Mouse (Mus musculus) myocyte (in vitro differentiated cells): ENCODE data around the gene Gdpd5. TPM values are rescaled to one million over a fixed set of nuclear protein-coding genes. Genes with fewer than 3 reads are reported as not detected.

Source experiments
- H3K27me3 ChIP-seq: one replicate; pipeline ENCODE4 v1.6.1; 2011; ENCODE audit not compliant: control insufficient read depth, insufficient read depth, insufficient read length
- H3K36me3 ChIP-seq: one replicate; pipeline ENCODE4 v1.6.1; 2011; ENCODE audit not compliant: control insufficient read depth, insufficient read depth
- H3K4me2 ChIP-seq: one replicate; pipeline ENCODE4 v1.6.1; 2011; ENCODE audit warnings: low read depth, control low read depth
- H3K4me3 ChIP-seq: one replicate; pipeline ENCODE4 v1.5.1; 2011; ENCODE audit warnings: mild to moderate bottlenecking, control low read depth, moderate library complexity
- H3K79me2 ChIP-seq: one replicate; pipeline ENCODE4 v1.6.1; 2011; ENCODE audit not compliant: control insufficient read depth, insufficient read depth
- H3ac ChIP-seq: one replicate; pipeline ENCODE4 v1.6.1; 2011; ENCODE audit not compliant: control insufficient read depth, insufficient read length
- CEBPB ChIP-seq: IDR thresholded peaks from 2 replicates; pipeline ENCODE4 v1.6.1; 2011; ENCODE audit warnings: mild to moderate bottlenecking, moderate library complexity; ENCODE audit not compliant: poor library complexity, insufficient read depth, severe bottlenecking
- E2F4 ChIP-seq: IDR thresholded peaks from one replicate; pipeline ENCODE4 v1.6.1; 2011; ENCODE audit warnings: mild to moderate bottlenecking, control low read depth, moderate library complexity; ENCODE audit not compliant: insufficient read depth
- MAX ChIP-seq: IDR thresholded peaks from one replicate; pipeline ENCODE4 v1.6.1; 2011; ENCODE audit warnings: low read depth, mild to moderate bottlenecking, control low read depth
- MYOD1 ChIP-seq, 3 experiments: IDR thresholded peaks; one replicate each; pipeline ENCODE4 v1.6.1; 2011; ENCODE audit warnings: control low read depth in 2 of 3, low read depth in 2 of 3, mild to moderate bottlenecking in 2 of 3, moderate library complexity in 1 of 3; ENCODE audit not compliant: insufficient read length in 2 of 3, control insufficient read depth in 1 of 3
- MYOG ChIP-seq, 3 experiments: IDR thresholded peaks; one replicate each; pipeline ENCODE4 v1.6.1; 2011; ENCODE audit warnings: control low read depth in 2 of 3, low read depth in 2 of 3, mild to moderate bottlenecking in 2 of 3; ENCODE audit not compliant: insufficient read length in 2 of 3, control insufficient read depth in 1 of 3, insufficient read depth in 1 of 3
- POLR2A ChIP-seq: IDR thresholded peaks from one replicate; pipeline ENCODE4 v1.6.1; 2011; ENCODE audit warnings: low read depth, mild to moderate bottlenecking, control low read depth, moderate library complexity; ENCODE audit not compliant: insufficient read length
- POLR2AphosphoS2 ChIP-seq: IDR thresholded peaks from one replicate; pipeline ENCODE4 v1.6.1; 2011; ENCODE audit warnings: low read depth, control low read depth; ENCODE audit not compliant: insufficient read length
- REST ChIP-seq: IDR thresholded peaks from one replicate; pipeline ENCODE4 v1.6.1; 2011; ENCODE audit warnings: mild to moderate bottlenecking, control low read depth, moderate library complexity; ENCODE audit not compliant: insufficient read depth, insufficient read length
- SRF ChIP-seq: IDR thresholded peaks from one replicate; pipeline ENCODE4 v1.6.1; 2011; ENCODE audit warnings: low read depth; ENCODE audit not compliant: control insufficient read depth, insufficient read length
- TCF12 ChIP-seq: IDR thresholded peaks from one replicate; pipeline ENCODE4 v1.6.1; 2011; ENCODE audit warnings: mild to moderate bottlenecking, control low read depth; ENCODE audit not compliant: poor library complexity, insufficient read depth, severe bottlenecking
- TCF3 ChIP-seq: IDR thresholded peaks from one replicate; pipeline ENCODE4 v1.6.1; 2011; ENCODE audit warnings: low read depth, control low read depth; ENCODE audit not compliant: insufficient read length
- USF1 ChIP-seq: IDR thresholded peaks from one replicate; pipeline ENCODE4 v1.6.1; 2011; ENCODE audit warnings: low read depth, mild to moderate bottlenecking, control low read depth, moderate library complexity
- polyA plus RNA-seq: library from polyadenylated mRNA; unstranded; fragments of >200 nt; fragmentation: generic; extraction: Trizol; gene quantifications from one replicate; pipeline ENCODE4 v1.2.1, GENCODE M21; 2012; ENCODE audit warnings: missing spikeins

The Gdpd5 gene
- polyA plus RNA-seq, 1 experiment: 9.5 TPM

DNA sequence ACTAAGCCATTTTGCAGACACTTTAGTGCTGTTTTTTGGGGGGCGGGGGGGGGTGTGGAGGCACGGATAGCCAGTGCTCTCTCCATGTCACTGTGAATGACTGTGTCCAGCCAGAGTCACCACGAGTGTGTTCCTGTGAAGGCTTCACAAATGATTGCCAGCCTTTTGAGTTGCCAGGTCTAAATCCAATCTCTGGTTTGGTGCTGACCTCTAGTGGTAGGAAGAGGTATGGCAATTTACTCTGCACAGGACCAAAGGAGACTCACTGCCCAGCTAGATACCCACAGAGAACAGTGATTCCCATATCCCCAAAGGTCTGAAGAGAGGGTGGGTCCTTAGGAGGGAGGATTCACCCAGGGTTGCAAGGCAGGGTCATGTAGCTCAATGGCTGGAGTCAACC, 69.5 kb downstream of the Gdpd5 start:
- Histone ChIP-seq H3K79me2 (no peaks in the 10 kb centered on the region), H3ac (no peak overlapping the region), H3K36me3 (no peaks in the 10 kb centered on the region), H3K4me2 (no peak overlapping the region), H3K4me3 (no peak overlapping the region), H3K27me3 (no peaks in the 10 kb centered on the region)
- TF ChIP-seq MYOG (IDR thresholded peaks at IDR 0.05; ENCODE audit: control insufficient read depth in 1 of 3, insufficient read depth in 1 of 3, insufficient read length in 2 of 3, low read depth in 2 of 3): no peak
- TF ChIP-seq POLR2A: no peak
- TF ChIP-seq TCF3: no peak
- no peak for TF ChIP-seq USF1
- TF ChIP-seq E2F4: no peak
- no peak for TF ChIP-seq MAX
- no peak for TF ChIP-seq SRF
- TF ChIP-seq CEBPB: no peak
- no peak for TF ChIP-seq TCF12
- no peak for TF ChIP-seq POLR2AphosphoS2

DNA sequence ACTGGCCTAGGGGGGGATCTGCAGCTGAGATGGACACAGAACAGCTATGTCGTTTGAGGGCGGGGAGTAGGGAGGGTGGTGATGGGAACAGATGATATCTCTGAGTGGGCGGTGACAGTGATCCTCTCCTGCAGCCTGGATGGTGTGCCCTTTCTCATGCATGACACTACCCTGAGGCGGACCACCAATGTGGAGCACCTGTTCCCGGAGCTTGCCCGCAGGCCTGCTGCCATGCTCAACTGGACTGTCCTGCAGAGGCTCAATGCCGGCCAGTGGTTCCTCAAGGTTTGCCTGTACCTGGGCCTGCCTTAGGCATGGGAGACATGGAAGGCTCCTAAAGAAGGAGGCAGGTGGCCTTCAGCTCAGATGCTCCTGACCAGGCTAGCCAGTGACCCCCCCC, 71.6 kb downstream of the Gdpd5 start:
- H3K79me2 ChIP-seq: no peaks in the 10 kb centered on the region
- H3K36me3 ChIP-seq: no peaks in the 10 kb centered on the region
- H3K27me3 ChIP-seq: no peaks in the 10 kb centered on the region
- no peak overlapping the region for H3K4me2 ChIP-seq
- H3ac ChIP-seq: no peak overlapping the region
- no peak overlapping the region for H3K4me3 ChIP-seq
- TF ChIP-seq USF1: no peak
- TF ChIP-seq CEBPB: no peak
- peak; percentile 38 for TF ChIP-seq TCF3
- peak in 2 of 3 experiments; percentile 80 to 91 for TF ChIP-seq MYOG (IDR thresholded peaks at IDR 0.05; ENCODE audit: control insufficient read depth in 1 of 3, insufficient read depth in 1 of 3, insufficient read length in 2 of 3, low read depth in 2 of 3)
- TF ChIP-seq MYOD1 (IDR thresholded peaks at IDR 0.05; ENCODE audit: control insufficient read depth in 1 of 3, insufficient read length in 2 of 3, low read depth in 2 of 3): peak in 2 of 3 experiments; percentile 84 to 92

DNA sequence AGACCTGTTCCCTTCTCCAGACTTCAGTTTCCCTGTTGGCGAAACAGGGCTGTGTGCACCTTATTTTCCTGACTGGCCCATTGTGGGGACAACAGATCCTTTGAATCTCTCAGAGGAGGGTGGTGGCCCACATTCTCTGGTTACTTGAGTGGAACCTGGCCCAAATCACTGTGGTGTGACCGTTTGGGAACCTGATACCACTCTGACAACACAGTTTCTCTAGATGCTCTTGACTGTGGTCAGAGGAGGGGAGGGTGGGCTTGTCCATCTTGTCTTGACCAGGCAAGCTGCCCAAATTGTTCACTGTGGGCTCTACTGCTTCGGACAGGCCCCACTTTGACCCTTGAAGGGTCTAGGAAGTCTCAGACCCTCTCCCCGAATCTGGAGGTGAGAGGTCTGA, 72.8 kb downstream of the Gdpd5 start:
- TF ChIP-seq REST (no peak), POLR2A (no peak), MYOD1 (IDR thresholded peaks at IDR 0.05; ENCODE audit: control insufficient read depth in 1 of 3, insufficient read length in 2 of 3, low read depth in 2 of 3) (no peak), MAX (no peak), TCF12 (no peak)
- Histone ChIP-seq H3K4me3 (no peak overlapping the region), H3K79me2 (no peaks in the 10 kb centered on the region), H3K4me2 (no peak overlapping the region), H3K36me3 (no peaks in the 10 kb centered on the region), H3K27me3 (no peaks in the 10 kb centered on the region), H3ac (no peak overlapping the region)

DNA sequence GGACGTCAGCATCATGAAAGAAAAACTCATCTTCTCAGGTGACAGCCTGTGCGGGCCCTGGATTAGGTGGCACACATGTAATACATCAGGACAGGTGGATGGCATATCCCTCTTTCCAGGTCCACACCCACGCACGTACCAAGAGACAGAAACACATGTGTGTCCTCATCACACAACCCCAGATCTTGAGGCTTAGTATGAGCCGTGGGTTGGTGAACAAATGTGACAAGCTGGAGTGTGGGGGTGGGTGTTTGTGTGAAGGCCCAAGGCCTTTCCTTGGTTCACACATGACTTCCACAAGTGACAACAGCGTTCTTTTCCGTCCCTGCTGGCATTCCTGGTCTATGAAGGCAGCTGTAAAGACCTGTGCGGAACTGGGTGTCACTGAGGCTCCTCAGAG, 77.6 kb downstream of the Gdpd5 start:
- TF ChIP-seq REST (no peak), SRF (no peak), MYOG (IDR thresholded peaks at IDR 0.05; ENCODE audit: control insufficient read depth in 1 of 3, insufficient read depth in 1 of 3, insufficient read length in 2 of 3, low read depth in 2 of 3) (no peak), MYOD1 (IDR thresholded peaks at IDR 0.05; ENCODE audit: control insufficient read depth in 1 of 3, insufficient read length in 2 of 3, low read depth in 2 of 3) (no peak), TCF12 (no peak), E2F4 (no peak), MAX (no peak), USF1 (no peak), CEBPB (no peak), POLR2A (no peak), POLR2AphosphoS2 (no peak), TCF3 (no peak)
- H3K36me3 ChIP-seq: no peaks in the 10 kb centered on the region
- H3K27me3 ChIP-seq: no peaks in the 10 kb centered on the region
- H3K79me2 ChIP-seq: no peaks in the 10 kb centered on the region
- no peak overlapping the region for H3K4me2 ChIP-seq
- no peak overlapping the region for H3ac ChIP-seq
- no peak overlapping the region for H3K4me3 ChIP-seq

DNA sequence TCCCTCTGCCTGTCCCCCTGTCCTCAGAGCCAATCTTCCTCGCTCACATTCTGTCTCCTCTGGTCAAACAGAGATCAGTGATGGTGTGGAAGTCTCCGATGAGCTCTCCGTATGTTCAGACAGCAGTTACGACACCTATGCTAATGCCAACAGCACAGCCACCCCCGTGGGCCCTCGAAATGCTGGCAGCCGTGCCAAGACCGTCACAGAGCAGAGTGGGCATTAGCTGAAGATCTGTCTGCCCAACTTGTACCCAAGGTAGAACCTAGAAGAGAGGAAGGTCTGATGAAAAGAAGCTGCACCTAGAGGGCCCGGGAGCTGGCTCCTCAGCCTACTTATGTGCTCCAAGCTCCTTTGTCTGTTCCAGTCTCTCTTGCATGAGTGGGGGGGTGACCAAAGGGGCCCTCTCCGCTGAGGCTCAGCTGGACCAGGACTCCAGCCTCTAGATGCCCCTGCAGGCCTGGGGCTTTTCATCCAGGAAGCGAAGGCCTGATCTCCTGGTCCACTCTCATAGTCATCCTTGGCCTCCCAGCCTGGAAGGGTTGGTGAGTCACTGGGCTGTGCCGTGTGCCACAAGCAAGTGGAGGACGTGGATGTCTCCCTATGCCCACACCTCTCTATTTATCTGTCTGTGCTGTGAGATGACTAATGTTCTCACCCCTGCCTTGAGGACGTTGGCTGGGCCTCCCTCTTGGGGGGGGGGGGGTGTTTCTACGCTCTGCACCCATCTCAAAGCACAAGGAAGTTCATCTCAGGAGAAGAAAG, 78.9 kb downstream of the Gdpd5 start:
- H3K4me3 ChIP-seq: no peak overlapping the region
- H3K79me2 ChIP-seq: no peaks in the 10 kb centered on the region
- no peak overlapping the region for H3K4me2 ChIP-seq
- TF ChIP-seq CEBPB: no peak
- no peak for TF ChIP-seq MAX
- no peak for TF ChIP-seq MYOG (IDR thresholded peaks at IDR 0.05; ENCODE audit: control insufficient read depth in 1 of 3, insufficient read depth in 1 of 3, insufficient read length in 2 of 3, low read depth in 2 of 3)
- no peak for TF ChIP-seq SRF
- TF ChIP-seq POLR2AphosphoS2: no peak
- TF ChIP-seq USF1: no peak
- TF ChIP-seq MYOD1 (IDR thresholded peaks at IDR 0.05; ENCODE audit: control insufficient read depth in 1 of 3, insufficient read length in 2 of 3, low read depth in 2 of 3): no peak
- TF ChIP-seq E2F4: no peak
- no peak for TF ChIP-seq REST
- no peak for TF ChIP-seq TCF12
- no peak for TF ChIP-seq POLR2A
- H3ac ChIP-seq: no peak overlapping the region
- H3K27me3 ChIP-seq: peaks cover 3% of the 10 kb centered on the region
- no peaks in the 10 kb centered on the region for H3K36me3 ChIP-seq
